Mouse (Mus musculus) leukemia stem cell, adult 10-12 weeks (primary cell): Measurements from ENCODE around the gene Vmn1r217. TPM values are rescaled to one million over a fixed set of nuclear protein-coding genes. Genes with fewer than 3 reads are reported as not detected.

Source experiments
- polyA plus RNA-seq: library from polyadenylated mRNA; stranded (reverse); fragments of >175 nt; gene quantifications from 2 replicates; pipeline ENCODE4 v1.2.3, GENCODE M21; 2012; ENCODE audit warnings: low replicate concordance

Gene Vmn1r217
- not detected in 2 replicates for polyA plus RNA-seq

GRCm38 (mm10) chr13:23118126-23118525 is at the start of gene Vmn1r217:
TSS of gene Vmn1r217 (minus strand) at chr13:23118226.

GRCm38 (mm10) chr13:23159012-23159411 is 41.0 kb upstream of the Vmn1r217 start, which contains the start of gene Vmn1r219:
TSS of gene Vmn1r219 (plus strand) at chr13:23159312.

GRCm38 (mm10) chr13:23133099-23133498 is 15.1 kb upstream of the Vmn1r217 start, which contains the start of gene Vmn1r218:
TSS of gene Vmn1r218 (plus strand) at chr13:23133155.

GRCm38 (mm10) chr13:23067725-23068124 is 50.3 kb downstream of the Vmn1r217 start, which contains the start of gene Vmn1r215:
TSS of gene Vmn1r215 (plus strand) at chr13:23068025.

Other genes with a start within 250 kb of the Vmn1r217 start
- gene Vmn1r212, start 234.0 kb downstream of the Vmn1r217 start, polyA plus RNA-seq, result not detected in 2 replicates
- not detected in 2 replicates for gene Vmn1r213, start 110.6 kb downstream of the Vmn1r217 start, polyA plus RNA-seq
- gene Vmn1r214, start 87.8 kb downstream of the Vmn1r217 start, polyA plus RNA-seq, result not detected in 2 replicates
- gene Vmn1r215, start 50.2 kb downstream of the Vmn1r217 start, polyA plus RNA-seq, result not detected in 2 replicates
- 0.02 TPM in 1 of 2 replicates, not detected in the other for gene Vmn1r218, start 14.9 kb upstream of the Vmn1r217 start, polyA plus RNA-seq
- gene Vmn1r219, start 41.1 kb upstream of the Vmn1r217 start, polyA plus RNA-seq, result not detected in 2 replicates
- not detected in 2 replicates for gene Vmn1r220, start 69.7 kb upstream of the Vmn1r217 start, polyA plus RNA-seq
- not detected in 2 replicates for gene Vmn1r221, start 95.9 kb upstream of the Vmn1r217 start, polyA plus RNA-seq
- not detected in 2 replicates for gene Vmn1r222, start 117.7 kb upstream of the Vmn1r217 start, polyA plus RNA-seq
- gene Vmn1r223, start 128.9 kb upstream of the Vmn1r217 start, polyA plus RNA-seq, result 0.03 TPM in 1 of 2 replicates, not detected in the other